Mouse (Mus musculus) naive thymus-derived CD4-positive, alpha-beta T cell, adult 2 months (primary cell): Measurements from ENCODE around the gene Dcst2.

ENCODE experiments used
- DNase-seq: peaks from one replicate; pipeline ENCODE4 v3.0.0-alpha.2; 2011; ENCODE audit warnings: low read depth

Dcst2 gene

DNA sequence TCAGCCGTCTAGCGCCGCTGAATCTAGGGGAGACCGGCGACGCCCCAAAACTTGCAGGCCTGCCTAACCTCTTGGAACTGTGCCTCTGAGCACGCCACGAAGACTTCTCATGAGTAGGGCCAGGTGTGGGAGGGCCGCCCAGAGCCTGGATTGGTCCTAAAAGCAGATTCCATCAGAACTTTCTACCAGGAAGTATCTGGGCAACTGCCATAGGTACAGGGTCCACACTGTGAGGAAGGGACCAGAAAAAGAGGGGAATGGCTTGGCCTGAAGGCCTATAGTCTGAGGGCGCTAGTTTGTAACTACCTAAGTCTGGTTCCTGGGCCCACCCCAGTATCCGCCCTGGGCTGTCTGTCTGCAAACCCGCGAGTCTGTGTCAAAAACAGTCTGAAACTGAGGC is 30.2 kb upstream of the Dcst2 start:
- DNase-seq, result no peak

DNA sequence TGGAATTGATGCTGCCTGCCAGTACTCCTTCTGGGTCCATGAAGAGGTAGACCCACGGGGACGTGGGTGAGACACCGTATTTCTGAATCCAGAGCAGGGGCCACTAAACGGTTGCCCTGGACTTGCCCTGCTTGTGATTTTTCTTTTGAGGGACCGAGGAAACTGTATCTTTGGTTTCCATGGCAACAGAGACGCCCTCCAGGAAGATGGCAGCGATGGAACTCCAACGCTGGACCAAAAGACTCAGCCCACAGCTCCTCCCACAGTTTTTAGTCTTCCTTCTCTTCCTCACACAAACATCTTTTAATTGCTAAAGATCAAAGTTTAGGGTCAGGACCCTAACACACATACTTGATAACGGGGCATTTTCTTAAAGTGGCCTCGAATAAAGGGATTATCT is 29.8 kb upstream of the Dcst2 start:
- no peak for DNase-seq

GRCm38 (mm10) chr3:89332476-89332875 is 29.3 kb upstream of the Dcst2 start:
- no peak for DNase-seq

GRCm38 (mm10) chr3:89333053-89333452 is 28.7 kb upstream of the Dcst2 start:
- DNase-seq, result no peak

- no peak for DNase-seq
Measured at GRCm38 (mm10) chr3:89336529-89336928, 25.2 kb upstream of the Dcst2 start.

- no peak for DNase-seq
Measured at GRCm38 (mm10) chr3:89337062-89337720, 24.6 kb upstream of the Dcst2 start.

DNA sequence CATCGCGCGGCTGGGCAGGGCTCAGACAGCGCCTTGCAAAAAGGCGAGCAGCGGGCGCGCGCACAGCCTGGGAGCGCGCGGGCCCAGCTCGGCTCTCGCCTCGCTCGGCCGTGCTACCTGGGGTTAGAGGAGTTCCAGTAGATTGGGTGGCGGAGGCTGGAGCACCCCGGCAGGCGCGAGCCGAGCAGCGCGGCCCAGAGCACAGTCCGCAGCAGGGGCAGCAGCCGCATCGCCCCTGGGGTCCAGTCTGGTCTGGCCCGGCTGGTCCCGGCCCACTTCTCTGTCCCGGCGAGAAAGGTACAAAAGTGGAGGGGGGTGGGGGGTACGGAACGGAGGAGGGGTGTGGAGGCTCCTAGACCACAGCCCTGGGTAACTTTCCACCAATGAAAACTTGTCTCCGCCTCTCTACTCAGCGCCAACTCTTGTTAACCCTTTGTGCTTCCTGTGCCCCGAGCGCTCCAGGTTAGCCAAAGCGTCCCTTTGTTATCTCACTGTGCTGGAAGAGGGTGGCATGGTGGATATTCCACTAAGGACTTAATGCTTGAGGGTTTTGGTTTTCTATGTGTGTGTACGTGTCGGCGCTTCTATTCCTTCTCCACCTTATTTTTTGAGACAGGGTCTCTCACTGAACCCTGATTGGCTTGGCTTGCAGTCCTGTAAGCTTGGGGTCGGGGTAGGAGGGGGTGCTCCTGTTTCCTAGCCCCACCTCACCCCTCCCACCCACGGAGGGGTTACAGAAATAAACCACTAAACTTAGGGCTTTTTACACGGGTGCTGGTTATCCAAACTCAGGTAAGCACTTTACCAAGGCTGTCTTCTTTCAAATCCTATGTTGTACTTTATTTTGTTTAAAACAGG is 23.8 kb upstream of the Dcst2 start, which contains the start of gene Efna4:
Gene Efna4, minus strand, starts transcription at position 308 of the 858 bp plus-strand sequence.
- DNase-seq, result peak; percentile 69

DNA sequence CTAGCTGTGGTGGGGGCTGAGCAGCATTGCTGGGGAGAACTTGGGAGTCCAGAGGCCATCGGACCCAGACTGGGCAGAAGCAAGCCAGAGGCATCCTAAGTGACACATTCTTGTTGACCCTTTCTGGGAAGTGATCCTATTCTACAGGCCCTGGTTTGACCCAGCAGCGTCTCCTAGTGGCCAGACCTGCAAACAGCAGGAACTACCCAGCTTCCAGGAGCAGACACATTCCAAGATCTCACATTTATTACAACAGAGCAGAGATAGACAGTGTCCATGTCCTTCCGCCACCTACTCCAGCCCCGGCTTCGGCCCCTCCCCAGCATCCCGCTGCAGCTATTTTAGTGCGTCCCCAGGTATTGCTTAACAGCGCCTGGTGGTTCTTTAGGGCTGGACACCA is 22.4 kb upstream of the Dcst2 start:
- DNase-seq, result peak; percentile 80

DNA sequence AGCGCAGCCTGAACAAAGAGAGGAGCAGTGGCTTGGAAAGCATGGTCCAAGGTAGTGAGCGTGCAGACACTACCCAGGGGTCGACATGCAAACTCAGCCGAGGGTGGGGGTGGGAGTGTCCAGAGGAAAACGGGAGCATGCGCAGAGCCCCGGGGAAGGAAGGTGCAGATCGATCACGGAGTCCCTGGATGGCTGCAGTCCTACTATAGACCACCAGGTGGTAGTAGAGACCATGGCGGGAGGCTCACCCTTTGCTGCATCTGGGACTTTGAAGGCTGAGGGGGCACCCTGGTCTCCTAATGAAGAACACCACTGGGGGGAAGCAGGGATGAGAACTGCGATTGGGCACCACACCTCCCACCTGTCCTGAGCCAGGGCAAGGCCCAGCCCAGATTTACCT is 21.3 kb upstream of the Dcst2 start:
- DNase-seq, result peak; percentile 89

DNA sequence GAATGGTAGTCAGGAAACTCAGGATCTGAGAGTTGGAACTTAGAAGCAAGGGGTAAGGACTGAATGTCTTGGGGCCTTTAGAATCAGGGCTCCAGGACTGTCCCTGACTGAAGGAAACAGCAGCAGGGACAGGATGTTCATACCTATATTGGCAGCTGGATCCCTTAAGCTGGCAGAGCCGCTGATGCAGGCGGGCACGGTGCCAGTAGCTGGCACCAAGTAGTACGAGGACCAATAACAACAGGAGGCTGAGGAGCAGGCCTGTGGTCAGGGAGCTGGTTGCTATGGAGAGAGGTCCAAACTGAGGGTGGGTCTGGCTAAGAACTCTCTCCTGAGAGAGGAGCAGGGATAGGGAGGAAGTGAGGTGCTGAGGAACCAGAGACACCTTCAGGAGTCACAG is 20.0 kb upstream of the Dcst2 start:
- DNase-seq, result no peak

- DNase-seq, result no peak
Measured at GRCm38 (mm10) chr3:89343279-89343678, 18.5 kb upstream of the Dcst2 start.

- DNase-seq, result no peak
Measured at GRCm38 (mm10) chr3:89346815-89347540, 14.8 kb upstream of the Dcst2 start.

GRCm38 (mm10) chr3:89347916-89348315 is 13.9 kb upstream of the Dcst2 start:
- DNase-seq, result no peak

- DNase-seq, result peak; percentile 70
Measured at GRCm38 (mm10) chr3:89348911-89349868, 12.6 kb upstream of the Dcst2 start.

DNA sequence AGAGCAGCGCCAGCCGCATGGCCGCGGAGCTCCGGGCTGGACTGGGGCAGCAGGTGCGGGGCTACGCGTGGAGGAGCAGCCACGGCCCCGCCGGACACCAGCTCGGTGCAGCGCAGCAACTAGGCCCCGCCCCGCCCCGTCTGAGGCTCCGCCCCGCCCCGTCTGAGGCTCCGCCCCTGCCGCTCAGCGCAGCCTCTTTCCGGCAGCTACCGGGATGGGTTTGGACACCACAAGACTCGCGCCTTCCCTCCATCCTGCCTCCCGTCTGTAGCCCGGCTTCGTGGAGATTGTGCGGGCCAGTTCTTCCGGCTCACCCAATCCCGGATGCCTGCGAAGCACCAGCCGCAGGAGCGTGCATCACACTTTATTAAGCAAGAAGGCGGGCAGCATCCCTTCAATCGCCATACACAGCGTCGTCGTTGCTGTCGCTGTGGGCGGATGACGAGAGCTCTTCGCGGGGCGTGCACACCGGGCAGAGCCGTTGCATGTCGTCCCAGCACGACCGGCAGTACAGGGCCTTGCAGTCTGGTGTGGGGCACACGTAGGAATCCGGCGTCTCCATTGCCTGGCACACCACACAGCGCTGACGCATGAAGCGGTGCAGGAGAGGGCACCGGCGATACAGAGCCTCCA is 11.8 kb upstream of the Dcst2 start, which contains the start of gene Adam15:
Gene Adam15, minus strand, starts transcription at position 128 of the 633 bp plus-strand sequence.
- peak; percentile 93 for DNase-seq

GRCm38 (mm10) chr3:89351271-89351670 is 10.5 kb upstream of the Dcst2 start:
- no peak for DNase-seq

DNA sequence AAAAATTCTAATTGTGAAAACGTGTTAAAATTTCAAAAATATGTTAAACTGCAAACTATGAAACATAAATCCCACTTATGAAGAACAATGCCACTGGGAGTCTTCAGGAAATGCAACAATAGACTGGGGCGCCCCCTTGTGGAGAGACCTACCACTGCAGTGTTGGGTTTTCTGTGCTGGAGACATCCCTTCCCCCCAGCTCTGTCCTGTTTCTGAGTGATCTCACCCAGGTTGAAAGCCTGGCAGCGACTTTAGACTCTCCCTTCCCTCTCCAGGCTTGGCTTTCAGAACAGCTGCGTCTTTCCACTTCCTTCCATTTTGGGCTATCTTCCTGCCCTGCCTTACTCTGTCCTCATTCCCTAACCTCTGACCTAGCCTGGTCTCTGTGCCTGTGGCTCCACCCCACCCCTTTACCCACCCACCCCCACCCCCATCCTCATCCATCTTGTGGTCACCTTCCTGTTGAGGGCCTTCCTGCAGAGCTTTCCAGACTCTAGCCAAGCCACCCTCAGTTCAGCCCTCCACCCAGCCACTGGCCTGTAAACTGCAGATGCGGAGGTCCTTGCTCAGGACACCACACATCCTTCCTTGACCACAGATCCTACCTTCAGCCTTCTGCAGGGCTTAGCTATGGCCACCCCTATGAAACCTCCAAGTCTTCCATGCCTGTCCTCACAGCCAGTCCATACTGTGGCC is 6.8 kb upstream of the Dcst2 start:
- DNase-seq, result peak; percentile 91

DNA sequence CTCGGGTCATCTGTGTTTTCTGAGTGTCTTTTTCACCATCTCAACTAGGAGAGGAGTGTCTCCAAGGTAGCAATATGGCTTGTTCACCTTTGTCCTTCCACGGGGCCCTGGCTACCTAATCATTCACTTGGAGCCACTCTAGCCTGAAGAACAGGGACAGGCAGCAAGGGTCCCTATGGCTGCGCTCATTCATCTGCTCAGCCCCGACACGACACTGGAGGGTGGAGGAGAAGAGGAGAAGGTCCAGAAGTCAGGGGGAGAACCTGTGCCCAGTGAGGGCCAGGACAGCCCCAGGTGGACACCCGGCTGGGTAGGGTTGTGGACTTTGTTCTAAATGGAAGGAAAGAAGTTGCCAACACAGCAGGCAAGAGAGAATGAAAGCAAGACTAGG is 6.3 kb upstream of the Dcst2 start:
- no peak for DNase-seq

DNA sequence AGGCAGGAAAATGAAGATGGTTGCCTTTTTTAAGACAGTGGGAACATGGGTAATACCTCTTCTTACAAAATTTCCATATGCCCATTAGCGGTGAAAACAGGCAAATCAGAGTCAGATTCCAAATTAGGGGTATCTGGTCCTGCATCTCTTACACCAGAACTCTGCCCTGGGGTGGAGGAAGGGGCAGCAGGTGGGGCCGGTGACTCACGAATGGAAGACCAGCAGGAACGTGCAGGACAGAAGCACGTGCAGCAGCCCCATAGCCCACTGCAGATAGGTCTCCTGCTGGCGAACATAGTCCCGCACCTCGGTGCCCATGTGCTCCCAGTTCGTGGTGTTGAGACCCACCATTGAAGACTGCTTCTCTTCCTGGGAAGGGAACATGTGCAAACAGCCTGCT is 5.7 kb upstream of the Dcst2 start:
- DNase-seq, result no peak

DNA sequence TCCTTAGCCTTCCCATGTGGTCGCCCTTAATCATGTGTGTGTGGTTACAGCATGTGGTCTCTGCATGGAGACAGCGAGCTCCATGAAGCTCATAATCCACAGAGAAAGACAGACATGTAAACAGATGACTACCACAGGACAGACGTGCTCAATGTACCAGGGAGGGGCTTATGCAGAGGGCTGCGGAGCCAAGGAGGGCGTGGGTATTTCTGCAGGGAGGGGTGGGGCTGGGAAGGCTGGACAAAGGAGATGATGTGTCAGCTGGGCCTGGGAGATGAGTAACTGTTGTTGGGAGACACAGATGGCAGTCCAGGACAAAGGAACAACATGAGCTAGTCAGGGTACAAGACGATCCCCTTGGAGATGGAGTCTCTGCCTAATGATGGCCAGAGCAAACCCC is 2.1 kb upstream of the Dcst2 start:
- DNase-seq, result no peak
